Mouse (Mus musculus) neutrophil, adult 65 days (primary cell): ENCODE measurements around the gene Kdm3a. TPM values are rescaled to one million over a fixed set of nuclear protein-coding genes. Genes with fewer than 3 reads are reported as not detected.

Experiments
- total RNA-seq: library from RNA; stranded (reverse); gene quantifications from 2 replicates; pipeline ENCODE4 v1.2.4, GENCODE M21; 2023

Gene Kdm3a
- 53.8 and 73.9 TPM in 2 replicates for total RNA-seq

GRCm38 (mm10) chr6:71632829-71633662, at the start of gene Kdm3a:
Gene Kdm3a, minus strand, starts transcription at chr6:71632990.

GRCm38 (mm10) chr6:71543686-71544499, 88.9 kb downstream of the Kdm3a start, which contains the start of gene Chmp3:
Gene Chmp3, plus strand, starts transcription at chr6:71543797.

Other genes starting within 250 kb of the Kdm3a start
- gene Rmnd5a, start 192.4 kb downstream of the Kdm3a start, total RNA-seq: 41.3 and 59.6 TPM in 2 replicates
- 19.9 and 24.9 TPM in 2 replicates for gene Rnf103, start 139.1 kb downstream of the Kdm3a start, total RNA-seq
- gene Chmp3, start 89.2 kb downstream of the Kdm3a start, total RNA-seq: 51.9 and 59.0 TPM in 2 replicates
- 0.11 TPM in 1 of 2 replicates, not detected in the other for gene Reep1, start 74.6 kb upstream of the Kdm3a start, total RNA-seq
- gene Mrpl35, start 194.0 kb upstream of the Kdm3a start, total RNA-seq: 7.7 and 10.5 TPM in 2 replicates
- gene Immt, start 198.3 kb upstream of the Kdm3a start, total RNA-seq: 44.8 and 45.8 TPM in 2 replicates